In genomic region chr11:55380908-55381307, GRCm38 (mm10) we compare ENCODE assay signal across 21 mouse cellular contexts. TPM values are rescaled to one million over a fixed set of nuclear protein-coding genes. Genes with fewer than 3 reads are reported as not detected.
DNase-seq lines count a peak whose midpoint lies in the region; ATAC-seq and TF ChIP-seq lines count a peak whose summit lies in the region.
"Had no signal": no experiment of that assay in that cellular context is flagged by ENCODE, and none has a peak within 500 bp of the region (broad histone marks: within the 10 kb centered on the region; RNA-seq: fewer than 3 reads in every experiment).

No protein-coding gene starts in this region.

- 49% methylated on average over 6 of the region's 6 CpGs for WGBS in embryonic facial prominence, embryonic 14.5 days
- WGBS in embryonic facial prominence, embryonic 10.5 days, result 79% methylated on average over 6 of the region's 6 CpGs
- WGBS in kidney, adult 2 months, result 28% methylated on average over 6 of the region's 6 CpGs

- no peaks in the 10 kb centered on the region for H3K27me3 ChIP-seq in embryonic facial prominence, embryonic 14.5 days (replicated peaks; ENCODE audit: control insufficient read depth, insufficient read depth, low read length)
- no peaks in the 10 kb centered on the region for H3K27me3 ChIP-seq in embryonic facial prominence, embryonic 10.5 days (replicated peaks; ENCODE audit: low read depth, poor library complexity, severe bottlenecking)
- H3K27me3 ChIP-seq in kidney, adult 2 months (replicated peaks; ENCODE audit: control insufficient read depth, insufficient read depth, low read length), result no peaks in the 10 kb centered on the region
- H3K27me3 ChIP-seq: neural tube, embryonic 13.5 days had no signal

- no peak overlapping the region for H3K27ac ChIP-seq in embryonic facial prominence, embryonic 14.5 days (replicated peaks; ENCODE audit: low read depth, low read length)
- H3K27ac ChIP-seq in embryonic facial prominence, embryonic 10.5 days (replicated peaks), result no peak overlapping the region
- H3K27ac ChIP-seq in kidney, adult 2 months (ENCODE audit: insufficient read depth, low read depth, low read length), result no peak overlapping the region
- H3K27ac ChIP-seq: forebrain, embryonic 12.5 days; layer of hippocampus, adult 2 months; left cerebral cortex, adult 2 months; liver, embryonic 14.5 days; midbrain, embryonic 10.5 days; neural tube, embryonic 13.5 days had no signal

- no peak overlapping the region for H3K9ac ChIP-seq in embryonic facial prominence, embryonic 14.5 days (ENCODE audit: low read depth, low read length)
- H3K9ac ChIP-seq: forebrain, embryonic 12.5 days; liver, embryonic 14.5 days; neural tube, embryonic 13.5 days had no signal

- no peak for TF ChIP-seq CTCF in kidney, adult 2 months (conservative IDR thresholded peaks at IDR 0.05; ENCODE audit: insufficient read depth, insufficient read length, low read depth, low read length)

- H3K4me2 ChIP-seq in embryonic facial prominence, embryonic 14.5 days (ENCODE audit: low read depth, low read length), result no peak overlapping the region
- H3K4me2 ChIP-seq: forebrain, embryonic 12.5 days; neural tube, embryonic 13.5 days had no signal

- ATAC-seq in embryonic facial prominence, embryonic 14.5 days (ENCODE audit: low read depth), result no peak
- ATAC-seq: hindbrain, embryonic 16.5 days had no signal

- no peak overlapping the region for H3K4me3 ChIP-seq in embryonic facial prominence, embryonic 14.5 days (ENCODE audit: low read depth, low read length)
- no peak overlapping the region for H3K4me3 ChIP-seq in embryonic facial prominence, embryonic 10.5 days
- no peak overlapping the region for H3K4me3 ChIP-seq in kidney, adult 2 months (ENCODE audit: insufficient read depth, low read depth, low read length)
- H3K4me3 ChIP-seq: forebrain, embryonic 12.5 days; layer of hippocampus, adult 2 months; left cerebral cortex, adult 2 months; midbrain, embryonic 10.5 days; neural tube, embryonic 13.5 days had no signal

- peak; percentile 72 for DNase-seq in embryonic facial prominence, embryonic 14.5 days (ENCODE audit: low spot score)
- DNase-seq in embryonic facial prominence, embryonic 10.5 days (ENCODE audit: low spot score), result no peak
- DNase-seq in kidney, adult 2 months, result peak; percentile 22
- DNase-seq in kidney, postnatal 36 days, result no peak
- DNase-seq in retina, postnatal 1 day, result peak; percentile 48
- no peak for DNase-seq in retina, embryonic 14.5 days (ENCODE audit: low spot score)
- no peak for DNase-seq in layer of hippocampus, adult 8-10 months (ENCODE audit: low spot score in 2 of 2)
- DNase-seq in thymus, postnatal 0 days (ENCODE audit: low spot score), result no peak
- DNase-seq: adrenal gland, postnatal 36 days; cerebellum, adult 8-10 months; embryo, embryonic 11 days; gastrocnemius, postnatal 10 days; heart, postnatal 10 days; right cerebral cortex, postnatal 4 days had no signal

- no peaks in the 10 kb centered on the region for H3K9me3 ChIP-seq in embryonic facial prominence, embryonic 14.5 days (ENCODE audit: control insufficient read depth, low read length)
- no peaks in the 10 kb centered on the region for H3K9me3 ChIP-seq in embryonic facial prominence, embryonic 10.5 days
- H3K9me3 ChIP-seq: forebrain, embryonic 12.5 days; midbrain, embryonic 10.5 days; neural tube, embryonic 13.5 days had no signal

- TF ChIP-seq POLR2A in kidney, adult 2 months (IDR thresholded peaks at IDR 0.05; ENCODE audit: low read depth, low read length), result no peak

- peaks cover 19% of the 10 kb centered on the region; the same call in 1 of the 2 replicates for H3K4me1 ChIP-seq in embryonic facial prominence, embryonic 14.5 days (ENCODE audit: control insufficient read depth, insufficient read depth, low read length)
- H3K4me1 ChIP-seq in embryonic facial prominence, embryonic 10.5 days, result peaks cover 11% of the 10 kb centered on the region
- no peaks in the 10 kb centered on the region for H3K4me1 ChIP-seq in kidney, adult 2 months (ENCODE audit: control insufficient read depth, insufficient read depth, low read length)
- H3K4me1 ChIP-seq: forebrain, embryonic 12.5 days; midbrain, embryonic 10.5 days; neural tube, embryonic 13.5 days had no signal

- H3K36me3 ChIP-seq in embryonic facial prominence, embryonic 14.5 days (ENCODE audit: control insufficient read depth, insufficient read depth, low read length), result no peaks in the 10 kb centered on the region
- H3K36me3 ChIP-seq in embryonic facial prominence, embryonic 10.5 days (replicated peaks), result no peaks in the 10 kb centered on the region
- no peaks in the 10 kb centered on the region for H3K36me3 ChIP-seq in kidney, adult 2 months (ENCODE audit: control insufficient read depth, insufficient read depth, low read length)
- H3K36me3 ChIP-seq: forebrain, embryonic 12.5 days; midbrain, embryonic 10.5 days; neural tube, embryonic 13.5 days had no signal

RNA-seq across cellular contexts. Expression of gene Sparc, which starts 42.1 kb away (rescaled TPM):
- 2,713 and 3,340 TPM in 2 replicates for polyA plus RNA-seq in embryonic facial prominence, embryonic 14.5 days (2014; fragmentation: Nextera tagmentation; extraction: Ambion mirVana)
- polyA plus RNA-seq in embryonic facial prominence, embryonic 10.5 days (2016; fragmentation: Nextera tagmentation; extraction: Ambion mirVana), result 269 and 310 TPM in 2 replicates
- polyA plus RNA-seq in kidney, adult 2 months (2012; rRNA removed), result 585 and 720 TPM in 2 replicates
- 100 to 1,000 TPM; 259 to 443 (median 324) TPM for total RNA-seq in layer of hippocampus, adult 8-10 months (2022)
- 297 TPM in 2 replicates for polyA plus RNA-seq in thymus, postnatal 0 days (2015; fragmentation: Nextera tagmentation; extraction: Ambion mirVana)

RNA-seq across cellular contexts. Expression of gene Fat2, which starts 44.5 kb away (rescaled TPM):
- 1.2 and 1.5 TPM in 2 replicates for polyA plus RNA-seq in embryonic facial prominence, embryonic 14.5 days (2014; fragmentation: Nextera tagmentation; extraction: Ambion mirVana)
- polyA plus RNA-seq in embryonic facial prominence, embryonic 10.5 days (2016; fragmentation: Nextera tagmentation; extraction: Ambion mirVana), result 0.12 and 0.13 TPM in 2 replicates
- polyA plus RNA-seq in kidney, adult 2 months (2012; rRNA removed), result 0.06 and 0.11 TPM in 2 replicates
- under 1 TPM; 0.21 to 0.35 (median 0.27) TPM for total RNA-seq in layer of hippocampus, adult 8-10 months (2022)
- 0.51 and 0.55 TPM in 2 replicates for polyA plus RNA-seq in thymus, postnatal 0 days (2015; fragmentation: Nextera tagmentation; extraction: Ambion mirVana)

Comparison
In these comparisons a context has a peak if more than half of its experiments do, and no peak if none do; other contexts are left out.
1. DNase-seq: peak in embryonic facial prominence, embryonic 14.5 days (single experiment), kidney, adult 2 months (single experiment) and retina, postnatal 1 day (single experiment); none in embryonic facial prominence, embryonic 10.5 days (single experiment), kidney, postnatal 36 days (0 of 2), retina, embryonic 14.5 days (single experiment), layer of hippocampus, adult 8-10 months (0 of 2) and thymus, postnatal 0 days (single experiment).